Mouse (Mus musculus): Measurements from ENCODE around the gene Uxs1. TPM values are rescaled to one million over a fixed set of nuclear protein-coding genes. Genes with fewer than 3 reads are reported as not detected.

The Uxs1 gene
- polyA plus RNA-seq, 1 experiment from 2014 or later: 32.6 TPM

- Histone ChIP-seq H3K36me3 (no peaks in the 10 kb centered on the region), H3K4me1 (peaks cover 28% of the 10 kb centered on the region), H3K4me3 (no peak overlapping the region), H3K27ac (peak overlapping the region; percentile 78), H3K27me3 (no peaks in the 10 kb centered on the region), H3K9me3 (no peaks in the 10 kb centered on the region), H3K9ac (no peak overlapping the region), H3K4me2 (no peak overlapping the region)
- ATAC-seq (ENCODE audit: insufficient number of reproducible peaks, low FRiP score, low TSS enrichment, low read depth): peak; percentile 85
- 2% methylated on average over 4 of the region's 4 CpGs for WGBS
These were observed 129.0 kb downstream of the Uxs1 start for GRCm38 (mm10) chr1:43698577-43699000.

Other genes with a start within 250 kb of the Uxs1 start
- 167 and 170 TPM in 2 replicates for gene 1500015O10Rik, start 97.2 kb downstream of the Uxs1 start, polyA plus RNA-seq (2015; fragmentation: Nextera tagmentation; extraction: Ambion mirVana)
- 56.5 and 58.7 TPM in 2 replicates for gene Tpp2, start 105.8 kb upstream of the Uxs1 start, polyA plus RNA-seq (2015; fragmentation: Nextera tagmentation; extraction: Ambion mirVana)
- 0.51 and 1.3 TPM in 2 replicates for gene Mettl21c, start 192.2 kb upstream of the Uxs1 start, polyA plus RNA-seq (2015; fragmentation: Nextera tagmentation; extraction: Ambion mirVana)
- 0.04 and 0.06 TPM in 2 replicates for gene Gm8251, start 234.1 kb upstream of the Uxs1 start, polyA plus RNA-seq (2015; fragmentation: Nextera tagmentation; extraction: Ambion mirVana)